Mouse (Mus musculus) cerebral cortex, adult 2 months (tissue): ENCODE results near the gene B3gnt2.

ENCODE experiments used
- WGBS: fragments of 180-500 bp; shearing (Covaris S2); methylation state at CpG from one replicate; pipeline ENCODE4 v1.1.7; 2018; 5-methylcytosine and 5-hydroxymethylcytosine counted together

B3gnt2 gene

DNA sequence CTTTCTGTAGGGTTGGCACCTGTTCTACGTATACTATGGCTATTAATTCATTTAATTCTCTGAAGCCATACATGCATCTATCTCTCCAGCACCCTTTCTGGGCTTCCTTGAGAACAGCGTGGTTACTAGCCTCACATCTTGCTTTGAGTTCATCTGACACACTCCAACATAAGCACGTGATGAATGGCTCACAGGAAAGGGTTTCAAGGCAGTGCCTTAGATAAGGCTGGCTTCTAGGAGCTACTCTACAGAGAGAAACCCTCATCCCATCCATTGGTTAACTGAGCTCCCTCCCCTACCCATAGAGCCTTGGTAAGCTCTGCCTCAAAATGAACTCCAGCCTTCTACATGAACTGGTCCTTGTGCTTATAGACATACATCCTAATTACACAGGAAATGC, 47.3 kb downstream of the B3gnt2 start:
- 88% methylated on average over 3 of the region's 3 CpGs for WGBS

DNA sequence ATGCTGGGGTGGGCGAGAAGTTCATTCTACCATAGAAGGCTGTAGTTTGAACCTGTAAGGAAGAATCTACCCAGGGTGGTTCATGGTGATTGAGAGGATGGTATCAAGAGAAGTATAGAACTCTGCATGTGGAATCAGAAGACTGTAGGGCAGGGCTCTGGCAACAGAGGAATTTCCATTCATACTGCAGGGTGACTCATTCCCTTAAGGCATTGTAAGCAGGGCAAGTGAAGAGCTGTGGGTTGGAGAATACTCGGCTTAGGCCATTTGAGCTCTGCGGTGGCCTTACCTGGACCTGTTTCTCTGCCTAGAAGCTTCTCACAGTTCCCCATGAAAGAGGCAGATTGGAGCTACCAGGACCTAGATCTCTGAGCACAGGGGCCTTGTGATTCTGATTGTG, 49.3 kb downstream of the B3gnt2 start:
- 86% methylated on average over 3 of the region's 3 CpGs for WGBS

- WGBS: 88% methylated on average over 7 of the region's 7 CpGs
Measured at GRCm38 (mm10) chr11:22809465-22810096, 51.2 kb downstream of the B3gnt2 start.

GRCm38 (mm10) chr11:22805171-22805570, 55.6 kb downstream of the B3gnt2 start:
- 85% methylated on average over 1 of the region's 1 CpGs for WGBS

DNA sequence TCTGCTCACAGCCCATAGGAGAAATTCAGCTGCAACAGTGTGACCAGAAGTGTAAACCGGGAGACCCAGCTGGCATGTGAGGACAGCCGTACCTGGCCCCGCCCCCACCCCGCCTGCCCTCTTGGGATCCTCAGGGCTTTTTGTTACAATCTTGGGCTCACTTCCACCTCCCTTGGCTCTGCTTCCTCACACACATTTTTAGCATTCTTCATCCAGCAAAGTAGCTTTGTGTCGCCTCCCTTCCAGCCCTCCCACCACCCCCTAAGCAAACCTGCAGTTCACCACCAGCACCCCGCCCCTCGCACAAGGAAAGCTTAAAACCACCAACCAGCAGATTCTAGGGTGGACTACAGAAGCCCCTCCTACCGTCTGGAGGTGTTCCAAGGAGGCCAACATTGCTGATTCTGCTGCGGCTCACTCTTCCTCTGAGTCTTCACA, 60.8 kb downstream of the B3gnt2 start:
- 30% methylated on average over 9 of the region's 9 CpGs for WGBS

GRCm38 (mm10) chr11:22798916-22799315, 61.8 kb downstream of the B3gnt2 start:
- 89% methylated on average over 5 of the region's 5 CpGs for WGBS

GRCm38 (mm10) chr11:22794734-22795133, 66.0 kb downstream of the B3gnt2 start:
- 93% methylated on average over 1 of the region's 1 CpGs for WGBS

- 96% methylated on average over 1 of the region's 1 CpGs for WGBS
Measured at GRCm38 (mm10) chr11:22793881-22794203, 66.9 kb downstream of the B3gnt2 start.

DNA sequence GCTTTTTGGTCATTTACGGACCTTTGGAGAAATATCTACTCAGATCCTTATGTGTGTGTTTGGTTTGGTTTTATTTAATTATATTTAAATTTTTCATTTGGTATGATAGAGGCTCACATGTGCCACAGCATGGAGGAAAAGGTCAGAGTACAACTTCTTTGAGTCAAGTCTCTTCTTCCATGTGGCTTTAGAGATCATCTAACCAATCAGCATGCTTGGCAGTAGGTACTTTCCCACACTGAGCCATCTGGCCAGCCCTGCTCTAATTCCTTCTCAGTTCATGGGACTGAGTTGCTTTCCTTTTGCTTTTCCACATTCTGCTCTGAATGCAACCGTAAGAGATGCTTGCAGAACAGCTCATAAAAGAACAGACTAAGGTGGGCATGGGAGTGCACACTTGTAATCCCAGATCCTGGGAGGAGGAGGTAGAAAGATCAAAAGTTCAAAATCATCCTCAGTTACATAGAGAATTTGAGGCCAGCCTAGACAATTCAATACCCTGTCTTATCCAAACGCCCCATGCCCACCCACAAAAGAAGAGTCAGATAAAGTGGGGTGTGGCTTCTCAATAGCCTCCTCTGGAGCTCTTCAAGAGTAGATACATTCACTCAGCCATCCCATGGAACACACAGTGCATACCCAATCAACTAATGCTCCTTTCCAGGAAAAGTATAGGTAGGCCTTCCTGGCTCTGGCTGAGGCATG, 67.4 kb downstream of the B3gnt2 start:
- 86% methylated on average over 3 of the region's 3 CpGs for WGBS

GRCm38 (mm10) chr11:22792149-22792548, 68.6 kb downstream of the B3gnt2 start:
- 71% methylated on average over 1 of the region's 1 CpGs for WGBS

DNA sequence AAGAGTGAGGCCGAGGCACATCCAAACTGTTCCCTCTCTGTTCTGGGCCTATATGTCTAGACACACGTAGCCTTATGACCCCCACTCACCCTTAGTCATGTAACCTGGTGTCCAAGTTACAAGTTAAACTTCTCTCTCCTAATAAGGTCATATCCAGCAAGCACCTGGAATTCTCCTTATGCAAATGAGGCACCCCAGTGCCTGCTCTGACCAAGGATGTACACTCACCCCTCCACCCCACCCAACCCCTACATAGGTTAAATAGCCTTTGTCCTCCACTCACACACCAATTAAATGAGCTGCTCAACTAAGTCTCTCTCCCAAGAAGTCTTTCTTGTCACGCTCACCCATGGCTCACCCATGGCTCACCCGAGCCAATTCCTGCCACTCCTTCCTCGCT, 69.0 kb downstream of the B3gnt2 start:
- 89% methylated on average over 5 of the region's 5 CpGs for WGBS

DNA sequence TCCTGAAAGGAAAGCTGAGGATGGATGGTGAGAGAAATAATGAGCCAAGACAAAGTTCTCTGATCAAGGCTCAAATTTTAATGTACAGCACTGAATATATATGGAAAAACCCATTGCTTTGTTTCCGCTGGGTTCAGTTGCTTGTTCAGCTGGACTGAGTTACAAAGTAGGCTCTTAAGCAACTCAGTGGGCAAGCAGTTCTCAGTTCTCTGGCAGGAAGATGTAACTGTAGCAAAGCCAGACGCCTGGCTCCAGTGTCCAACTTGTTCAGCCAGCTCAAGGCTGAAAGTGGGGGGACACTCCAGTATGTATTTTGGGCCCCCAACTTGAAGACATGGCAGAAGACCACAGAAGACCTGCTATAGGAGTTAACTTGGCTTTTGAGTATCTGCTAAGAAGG, 72.9 kb downstream of the B3gnt2 start:
- WGBS: 90% methylated on average over 2 of the region's 2 CpGs

GRCm38 (mm10) chr11:22784477-22784876, 76.3 kb downstream of the B3gnt2 start:
- WGBS: 85% methylated on average over 3 of the region's 3 CpGs

DNA sequence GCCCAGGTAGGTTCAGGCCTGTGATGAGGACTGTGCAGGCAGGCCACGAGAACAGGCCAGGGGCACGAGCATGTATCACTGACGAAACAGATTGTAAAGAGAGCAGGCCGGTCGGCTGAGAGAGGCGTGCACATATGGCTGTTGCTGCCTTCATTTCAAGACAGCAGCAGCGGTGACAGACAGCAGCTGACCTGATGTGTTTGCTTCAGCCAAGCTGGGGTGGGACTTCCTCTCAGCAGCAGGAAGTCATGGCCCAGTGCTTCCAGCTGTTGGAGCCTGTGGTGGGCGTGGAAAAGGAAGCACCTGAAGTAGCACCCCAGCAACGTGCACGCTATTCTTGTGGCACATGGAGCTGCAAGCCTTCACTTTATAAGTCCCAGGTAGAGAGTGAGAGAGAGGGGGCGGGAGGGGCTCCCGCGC, 78.0 kb downstream of the B3gnt2 start:
- WGBS: 80% methylated on average over 13 of the region's 13 CpGs

- WGBS: 84% methylated on average over 2 of the region's 2 CpGs
Measured at GRCm38 (mm10) chr11:22780761-22781160, 80.0 kb downstream of the B3gnt2 start.

GRCm38 (mm10) chr11:22779821-22780551, 80.8 kb downstream of the B3gnt2 start:
- 58% methylated on average over 6 of the region's 6 CpGs for WGBS

GRCm38 (mm10) chr11:22778596-22778995, 82.2 kb downstream of the B3gnt2 start:
- 76% methylated on average over 3 of the region's 3 CpGs for WGBS

GRCm38 (mm10) chr11:22777531-22777930, 83.2 kb downstream of the B3gnt2 start:
- WGBS: 97% methylated on average over 2 of the region's 2 CpGs

DNA sequence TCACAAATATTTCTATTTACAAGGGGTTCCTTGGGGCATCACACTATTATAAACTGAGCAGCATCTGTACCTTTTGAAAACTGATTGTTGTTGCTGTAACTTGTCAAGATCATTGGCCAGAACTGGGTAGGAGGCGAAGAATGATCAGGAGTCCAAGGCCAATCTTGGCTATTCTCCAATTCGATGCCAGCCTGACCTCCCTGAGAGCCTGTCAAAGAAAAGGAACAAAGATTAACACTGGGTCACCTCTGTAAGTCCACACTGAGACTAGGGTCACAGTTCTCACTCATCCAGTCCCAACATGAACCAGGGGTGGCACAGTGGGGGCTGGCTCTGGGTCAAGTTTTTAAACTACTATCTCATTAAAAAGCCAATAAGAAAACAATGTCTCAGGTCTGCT, 85.9 kb downstream of the B3gnt2 start:
- WGBS: 85% methylated on average over 2 of the region's 2 CpGs

DNA sequence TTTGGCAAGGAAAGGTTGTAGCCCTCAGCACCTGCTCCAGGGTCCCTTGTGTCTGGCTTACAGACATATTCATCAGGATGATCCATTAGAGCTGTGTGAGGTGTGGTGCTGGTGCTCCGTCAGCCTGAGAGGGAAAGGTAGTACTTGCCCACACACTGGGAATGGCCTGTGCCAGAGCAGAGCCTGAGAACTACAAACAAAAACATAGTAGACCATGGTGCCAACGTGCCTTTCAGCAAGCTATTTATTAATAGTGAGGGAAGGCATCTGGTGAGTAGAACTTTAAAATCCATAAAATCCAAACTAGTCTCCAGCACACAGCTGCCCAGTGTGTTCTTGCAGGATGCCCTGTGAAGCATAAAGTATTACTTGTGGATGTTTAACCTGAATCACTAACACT, 94.5 kb downstream of the B3gnt2 start:
- WGBS: 68% methylated on average over 2 of the region's 2 CpGs

DNA sequence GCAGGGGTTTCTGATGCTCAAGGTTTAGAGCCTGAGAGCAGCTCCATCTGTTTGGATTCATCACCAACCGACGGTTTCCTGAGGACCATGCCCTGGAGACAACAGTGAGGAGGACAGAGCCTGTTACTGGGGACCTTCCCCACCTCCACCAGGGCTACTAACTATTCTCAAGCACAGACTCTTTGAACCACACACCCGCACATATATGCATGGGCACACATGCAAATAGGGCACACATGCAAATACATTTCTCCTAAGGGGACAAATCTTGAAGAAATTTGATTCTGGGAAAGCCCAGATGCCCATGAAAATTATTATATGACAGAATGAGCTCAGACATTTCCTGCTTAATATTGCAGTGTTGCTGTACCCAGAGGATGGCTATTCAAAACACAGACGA, 95.3 kb downstream of the B3gnt2 start:
- WGBS: 93% methylated on average over 4 of the region's 4 CpGs

- WGBS: 79% methylated on average over 4 of the region's 4 CpGs
Measured at GRCm38 (mm10) chr11:22763556-22764295, 97.0 kb downstream of the B3gnt2 start.
